Mouse (Mus musculus) midbrain, postnatal 0 days (tissue): ENCODE data around the gene St3gal6. TPM values are rescaled to one million over a fixed set of nuclear protein-coding genes. Genes with fewer than 3 reads are reported as not detected.

Source experiments
- ATAC-seq: fragments of 200-750 bp; cut with Nextera tagmentation; 2 replicates; pipeline ENCODE4 v1.8.0; 2017; ENCODE audit warnings: moderate number of reproducible peaks, mild to moderate bottlenecking, moderate TSS enrichment, moderate library complexity; ENCODE audit not compliant: low FRiP score
- DNase-seq: peaks from one replicate; pipeline ENCODE4 v3.0.0-alpha.2; 2015; ENCODE audit warnings: low spot score
- H3K27ac ChIP-seq: fragments of 300-500 bp; sonication (generic); 2 replicates; pipeline ENCODE4 v1.5.1; 2014; ENCODE audit warnings: low read depth, mild to moderate bottlenecking, low read length, mixed read lengths
- H3K27me3 ChIP-seq: fragments of 300-500 bp; sonication (generic); 2 replicates; pipeline ENCODE4 v1.6.1; 2014; ENCODE audit warnings: low read length, control low read depth, mixed read lengths; ENCODE audit not compliant: insufficient read depth
- H3K36me3 ChIP-seq: fragments of 300-500 bp; sonication (generic); 2 replicates; pipeline ENCODE4 v1.6.1; 2014; ENCODE audit warnings: low read length, control low read depth, mixed read lengths; ENCODE audit not compliant: insufficient read depth
- H3K4me1 ChIP-seq: fragments of 300-500 bp; sonication (generic); 2 replicates; pipeline ENCODE4 v1.6.1; 2014; ENCODE audit warnings: mild to moderate bottlenecking, control low read depth, antibody characterized with exemption, low read length, mixed read lengths; ENCODE audit not compliant: insufficient read depth
- H3K4me2 ChIP-seq: fragments of 300-500 bp; sonication (generic); 2 replicates; pipeline ENCODE4 v1.6.1; 2014; ENCODE audit warnings: low read depth, mild to moderate bottlenecking, low read length, mixed read lengths; ENCODE audit not compliant: poor library complexity, severe bottlenecking
- H3K4me3 ChIP-seq: fragments of 300-500 bp; sonication (generic); 2 replicates; pipeline ENCODE4 v1.5.1; 2014; ENCODE audit warnings: low read depth, mild to moderate bottlenecking, low read length, moderate library complexity
- H3K9ac ChIP-seq: fragments of 300-500 bp; sonication (generic); replicated peaks from 2 replicates; pipeline ENCODE4 v1.6.1; 2014; ENCODE audit warnings: mild to moderate bottlenecking, low read length, moderate library complexity, mixed read lengths; ENCODE audit not compliant: poor library complexity, severe bottlenecking
- H3K9me3 ChIP-seq: fragments of 300-500 bp; sonication (generic); 2 replicates; pipeline ENCODE4 v1.6.1; 2016; ENCODE audit warnings: low read length, control low read depth
- CTCF ChIP-seq: IDR thresholded peaks from 2 replicates; pipeline ENCODE4 v1.5.1; 2016; ENCODE audit warnings: antibody characterized with exemption, mild to moderate bottlenecking
- WGBS: fragments of 180-500 bp; shearing (Covaris S2); extraction: QIAGEN DNeasy Blood & Tissue Kit; methylation state at CpG from one replicate; pipeline ENCODE4 v1.1.7; 2014; 5-methylcytosine and 5-hydroxymethylcytosine counted together
- polyA plus RNA-seq: library from polyadenylated mRNA; unstranded; fragments of >200 nt; fragmentation: Nextera tagmentation; extraction: Ambion mirVana; gene quantifications from 2 replicates; pipeline ENCODE4 v1.2.1, GENCODE M21; 2015
- total RNA-seq: library from RNA; depleted of rRNA; stranded (reverse); fragments of >200 nt; gene quantifications from 2 replicates; pipeline ENCODE4 v1.2.3, GENCODE M21; 2014

Gene St3gal6
- total and polyA plus RNA-seq, 2 experiments from 2014 or later: 6.5 to 18.0 TPM

GRCm38 (mm10) chr16:58525832-58526231 is 1.8 kb upstream of the St3gal6 start:
- no peaks in the 10 kb centered on the region for H3K9me3 ChIP-seq
- H3K36me3 ChIP-seq: no peaks in the 10 kb centered on the region
- no peak overlapping the region for H3K27ac ChIP-seq
- TF ChIP-seq CTCF: no peak
- H3K27me3 ChIP-seq: no peaks in the 10 kb centered on the region
- H3K4me3 ChIP-seq: no peak overlapping the region
- no peak for ATAC-seq
- 0 out of 2 replicates have a peak, but pooled peaks cover 5% of the 10 kb centered on the region for H3K4me1 ChIP-seq
- no peak for DNase-seq
- H3K4me2 ChIP-seq: no peak overlapping the region
- H3K9ac ChIP-seq: no peak overlapping the region

- ATAC-seq (peak; percentile 85), DNase-seq (peak; percentile 55)
- H3K9me3 ChIP-seq: no peaks in the 10 kb centered on the region
- H3K27me3 ChIP-seq: no peaks in the 10 kb centered on the region
- H3K9ac ChIP-seq: peak overlapping the region; percentile 75
- H3K4me2 ChIP-seq: peak overlapping the region; percentile 98
- peak overlapping the region; percentile 89 for H3K4me3 ChIP-seq
- under 1% methylated on average over 55 of the region's 58 CpGs for WGBS
- TF ChIP-seq CTCF: no peak
- peak overlapping the region; percentile 70 for H3K27ac ChIP-seq
- H3K4me1 ChIP-seq: 0 out of 2 replicates have a peak, but pooled peaks cover 5% of the 10 kb centered on the region
- no peaks in the 10 kb centered on the region for H3K36me3 ChIP-seq
Measured at GRCm38 (mm10) chr16:58523044-58523859, 791 bp downstream of the St3gal6 start.

DNA sequence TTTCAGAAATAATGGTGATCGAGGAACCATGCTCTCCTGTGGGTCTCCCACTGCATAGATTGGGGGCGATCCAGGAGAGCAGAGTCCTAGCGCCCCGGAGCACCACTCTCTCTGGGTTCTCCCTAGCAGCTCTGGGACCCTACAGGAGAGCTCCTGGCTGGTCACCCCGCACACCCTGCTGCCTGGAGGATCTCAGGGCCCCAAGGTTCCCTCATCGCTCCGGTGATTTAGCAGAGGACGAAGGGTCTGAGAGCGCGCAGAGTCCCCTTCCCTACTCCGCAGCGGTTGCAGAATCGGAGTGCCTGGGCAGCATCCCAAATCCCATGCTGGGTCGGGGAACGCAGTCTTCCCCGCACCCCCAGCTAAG is 1.4 kb downstream of the St3gal6 start:
- Histone ChIP-seq H3K27ac (peak overlapping the region; percentile 70), H3K4me1 (0 out of 2 replicates have a peak, but pooled peaks cover 5% of the 10 kb centered on the region), H3K4me3 (peak overlapping the region; percentile 89), H3K9me3 (no peaks in the 10 kb centered on the region), H3K36me3 (no peaks in the 10 kb centered on the region), H3K4me2 (peak overlapping the region; percentile 98), H3K27me3 (no peaks in the 10 kb centered on the region), H3K9ac (peak overlapping the region; percentile 75)
- DNase-seq (no peak), ATAC-seq (peak; percentile 61)
- no peak for TF ChIP-seq CTCF
- WGBS: under 1% methylated on average over 16 of the region's 16 CpGs

GRCm38 (mm10) chr16:58521900-58522299 is 2.1 kb downstream of the St3gal6 start:
- 31% methylated on average over 7 of the region's 7 CpGs for WGBS
- H3K9ac ChIP-seq: peak overlapping the region; percentile 75

GRCm38 (mm10) chr16:58521182-58521581 is 2.9 kb downstream of the St3gal6 start:
- 78% methylated on average over 4 of the region's 4 CpGs for WGBS
- H3K9me3 ChIP-seq: no peaks in the 10 kb centered on the region
- ATAC-seq (no peak), DNase-seq (no peak)
- 0 out of 2 replicates have a peak overlapping the region, but pooled peaks have one; percentile 89 for H3K4me3 ChIP-seq
- TF ChIP-seq CTCF: no peak
- H3K4me2 ChIP-seq: no peak overlapping the region
- H3K4me1 ChIP-seq: 0 out of 2 replicates have a peak, but pooled peaks cover 5% of the 10 kb centered on the region
- H3K27me3 ChIP-seq: no peaks in the 10 kb centered on the region
- H3K36me3 ChIP-seq: no peaks in the 10 kb centered on the region
- H3K9ac ChIP-seq: no peak overlapping the region
- H3K27ac ChIP-seq: no peak overlapping the region

More at GRCm38 (mm10) chr16:58521900-58522299, 2.1 kb downstream of the St3gal6 start:
- Histone ChIP-seq H3K9me3 (no peaks in the 10 kb centered on the region), H3K4me1 (0 out of 2 replicates have a peak, but pooled peaks cover 5% of the 10 kb centered on the region), H3K4me3 (peak overlapping the region; percentile 89), H3K27ac (no peak overlapping the region), H3K4me2 (peak overlapping the region; percentile 98), H3K36me3 (no peaks in the 10 kb centered on the region), H3K27me3 (no peaks in the 10 kb centered on the region)
- no peak for ATAC-seq
- TF ChIP-seq CTCF: no peak
- DNase-seq: no peak

GRCm38 (mm10) chr16:58520457-58520856 is 3.6 kb downstream of the St3gal6 start:
- H3K4me3 ChIP-seq: no peak overlapping the region
- H3K4me2 ChIP-seq: no peak overlapping the region
- no peak for TF ChIP-seq CTCF
- H3K36me3 ChIP-seq: no peaks in the 10 kb centered on the region
- no peak overlapping the region for H3K27ac ChIP-seq
- no peaks in the 10 kb centered on the region for H3K27me3 ChIP-seq
- ATAC-seq (no peak), DNase-seq (no peak)
- H3K4me1 ChIP-seq: 0 out of 2 replicates have a peak, but pooled peaks cover 5% of the 10 kb centered on the region
- H3K9me3 ChIP-seq: no peaks in the 10 kb centered on the region
- WGBS: 94% methylated on average over 6 of the region's 6 CpGs
- H3K9ac ChIP-seq: no peak overlapping the region
